Mouse (Mus musculus) embryonic facial prominence, embryonic 11.5 days (tissue): Measurements from ENCODE around the gene Ddx25. TPM values are rescaled to one million over a fixed set of nuclear protein-coding genes. Genes with fewer than 3 reads are reported as not detected.

Experiments
- polyA plus RNA-seq: library from polyadenylated mRNA; unstranded; fragments of >200 nt; fragmentation: Nextera tagmentation; extraction: Ambion mirVana; gene quantifications from 2 replicates; pipeline ENCODE4 v1.2.1, GENCODE M21; 2014

The Ddx25 gene
- polyA plus RNA-seq, 1 experiment from 2014 or later = 6.7 TPM

Other genes with a start within 250 kb of the Ddx25 start
- gene Cdon, start 137.4 kb downstream of the Ddx25 start, polyA plus RNA-seq = 7.5 and 9.4 TPM in 2 replicates
- gene Gm1113, start 40.3 kb downstream of the Ddx25 start, polyA plus RNA-seq = not detected in 2 replicates
- 26.3 and 28.5 TPM in 2 replicates for gene Pus3, start 67 bp upstream of the Ddx25 start, polyA plus RNA-seq
- gene Pate2, start 11.8 kb upstream of the Ddx25 start, polyA plus RNA-seq = 0.49 and 0.74 TPM in 2 replicates
- 30.2 and 32.3 TPM in 2 replicates for gene Hyls1, start 11.9 kb upstream of the Ddx25 start, polyA plus RNA-seq
- gene Pate4, start 53.4 kb upstream of the Ddx25 start, polyA plus RNA-seq = not detected in 2 replicates
- not detected in 2 replicates for gene Pate3, start 89.7 kb upstream of the Ddx25 start, polyA plus RNA-seq
- gene Pate1, start 128.9 kb upstream of the Ddx25 start, polyA plus RNA-seq = not detected in 2 replicates
- not detected in 2 replicates for gene Gm17677, start 182.5 kb upstream of the Ddx25 start, polyA plus RNA-seq
- not detected in 2 replicates for gene Gm17727, start 219.6 kb upstream of the Ddx25 start, polyA plus RNA-seq
- not detected in 2 replicates for gene Gm27235, start 231.6 kb upstream of the Ddx25 start, polyA plus RNA-seq
- not detected in 2 replicates for gene D730048I06Rik, start 231.6 kb upstream of the Ddx25 start, polyA plus RNA-seq